Mouse (Mus musculus) intestine, embryonic 16.5 days (tissue): ENCODE results near the gene Foxp1. TPM values are rescaled to one million over a fixed set of nuclear protein-coding genes. Genes with fewer than 3 reads are reported as not detected.

ENCODE experiments used
- ATAC-seq: fragments of 200-750 bp; cut with Nextera tagmentation; 2 replicates; pipeline ENCODE4 v1.8.0; 2017; ENCODE audit warnings: moderate TSS enrichment, moderate library complexity
- H3K27ac ChIP-seq: fragments of 300-500 bp; sonication (generic); 2 replicates; pipeline ENCODE4 v1.5.1; 2014; ENCODE audit warnings: mild to moderate bottlenecking, low read length
- H3K27me3 ChIP-seq: fragments of 300-500 bp; sonication (generic); replicated peaks from 2 replicates; pipeline ENCODE4 v1.6.1; 2014; ENCODE audit warnings: low read length, control low read depth, mixed read lengths; ENCODE audit not compliant: control insufficient read depth, insufficient read depth
- H3K36me3 ChIP-seq: fragments of 300-500 bp; sonication (generic); 2 replicates; pipeline ENCODE4 v1.6.1; 2014; ENCODE audit warnings: low read length, control low read depth; ENCODE audit not compliant: control insufficient read depth, insufficient read depth
- H3K4me1 ChIP-seq: fragments of 300-500 bp; sonication (generic); 2 replicates; pipeline ENCODE4 v1.6.1; 2014; ENCODE audit warnings: low read length, control low read depth, mixed read lengths; ENCODE audit not compliant: control insufficient read depth, insufficient read depth
- H3K4me2 ChIP-seq: fragments of 300-500 bp; sonication (generic); 2 replicates; pipeline ENCODE4 v1.6.1; 2014; ENCODE audit warnings: low read depth, low read length, control low read depth
- H3K4me3 ChIP-seq: fragments of 300-500 bp; sonication (generic); 2 replicates; pipeline ENCODE4 v1.5.1; 2014; ENCODE audit warnings: mild to moderate bottlenecking, low read length
- H3K9ac ChIP-seq: fragments of 300-500 bp; sonication (generic); 2 replicates; pipeline ENCODE4 v1.6.1; 2014; ENCODE audit warnings: low read depth, low read length
- H3K9me3 ChIP-seq: fragments of 300-500 bp; sonication (generic); 2 replicates; pipeline ENCODE4 v1.6.1; 2016; ENCODE audit warnings: low read length, control low read depth; ENCODE audit not compliant: control insufficient read depth
- WGBS: fragments of 180-500 bp; shearing (Covaris S2); extraction: QIAGEN DNeasy Blood & Tissue Kit; methylation state at CpG from one replicate; pipeline ENCODE4 v1.1.7; 2014; 5-methylcytosine and 5-hydroxymethylcytosine counted together
- polyA plus RNA-seq: library from polyadenylated mRNA; unstranded; fragments of >200 nt; fragmentation: Nextera tagmentation; extraction: Ambion mirVana; gene quantifications from 2 replicates; pipeline ENCODE4 v1.2.1, GENCODE M21; 2015

Gene Foxp1
- polyA plus RNA-seq: 74.8 and 74.9 TPM in 2 replicates

- peak within 1 kb of the TSS; percentile 79 for H3K4me2 ChIP-seq
- H3K27me3 ChIP-seq: no peaks in the 10 kb centered on the region
- peak within 1 kb of the TSS; percentile 98 for H3K9ac ChIP-seq
- H3K4me1 ChIP-seq: no peaks in the 10 kb centered on the region; the same call in 1 of the 2 replicates
- WGBS: under 1% methylated on average over 72 of the region's 72 CpGs
- H3K36me3 ChIP-seq: peaks cover 5% of the 10 kb centered on the region; the same call in 1 of the 2 replicates
- ATAC-seq: peak; percentile 9; the same call in 1 of the 2 replicates
- peaks cover 5% of the 10 kb centered on the region for H3K9me3 ChIP-seq
- H3K27ac ChIP-seq: peak within 1 kb of the TSS; percentile 100
- H3K4me3 ChIP-seq: peak within 1 kb of the TSS; percentile 86
Measured at GRCm38 (mm10) chr6:99522359-99523108, at the start of gene Foxp1. TSS of gene Foxp1 (minus strand) at chr6:99522721.

- Histone ChIP-seq H3K36me3 (no peaks in the 10 kb centered on the region), H3K9me3 (no peaks in the 10 kb centered on the region), H3K4me2 (no peak overlapping the region), H3K9ac (no peak overlapping the region), H3K4me1 (no peaks in the 10 kb centered on the region; the same call in 1 of the 2 replicates), H3K27me3 (no peaks in the 10 kb centered on the region), H3K4me3 (no peak overlapping the region), H3K27ac (no peak overlapping the region)
- 75% methylated on average over 5 of the region's 5 CpGs for WGBS
- ATAC-seq: no peak
Measured at GRCm38 (mm10) chr6:99572071-99572470, 49.5 kb upstream of the Foxp1 start.

GRCm38 (mm10) chr6:99566921-99567320 is 44.4 kb upstream of the Foxp1 start:
- Histone ChIP-seq H3K4me2 (no peak overlapping the region), H3K4me3 (no peak overlapping the region), H3K27me3 (no peaks in the 10 kb centered on the region), H3K27ac (no peak overlapping the region), H3K36me3 (no peaks in the 10 kb centered on the region), H3K9ac (no peak overlapping the region), H3K4me1 (no peaks in the 10 kb centered on the region), H3K9me3 (no peaks in the 10 kb centered on the region)
- WGBS: 70% methylated on average over 8 of the region's 8 CpGs
- ATAC-seq: no peak

GRCm38 (mm10) chr6:99564766-99565165 is 42.2 kb upstream of the Foxp1 start:
- Histone ChIP-seq H3K27ac (no peak overlapping the region), H3K4me1 (no peaks in the 10 kb centered on the region), H3K36me3 (no peaks in the 10 kb centered on the region), H3K9me3 (no peaks in the 10 kb centered on the region), H3K4me3 (no peak overlapping the region), H3K9ac (no peak overlapping the region), H3K27me3 (no peaks in the 10 kb centered on the region), H3K4me2 (no peak overlapping the region)
- 87% methylated on average over 3 of the region's 3 CpGs for WGBS
- ATAC-seq: no peak

GRCm38 (mm10) chr6:99556950-99557349 is 34.4 kb upstream of the Foxp1 start:
- H3K27ac ChIP-seq: no peak overlapping the region
- WGBS: 80% methylated on average over 5 of the region's 5 CpGs
- no peaks in the 10 kb centered on the region for H3K27me3 ChIP-seq
- H3K9ac ChIP-seq: no peak overlapping the region
- no peak overlapping the region for H3K4me2 ChIP-seq
- no peak overlapping the region for H3K4me3 ChIP-seq
- H3K9me3 ChIP-seq: no peaks in the 10 kb centered on the region
- no peak for ATAC-seq
- H3K4me1 ChIP-seq: no peaks in the 10 kb centered on the region
- H3K36me3 ChIP-seq: no peaks in the 10 kb centered on the region

GRCm38 (mm10) chr6:99552816-99553215 is 30.3 kb upstream of the Foxp1 start:
- Histone ChIP-seq H3K36me3 (no peaks in the 10 kb centered on the region), H3K27ac (no peak overlapping the region), H3K9me3 (0 out of 2 replicates have a peak, but pooled peaks cover 3% of the 10 kb centered on the region), H3K27me3 (no peaks in the 10 kb centered on the region), H3K4me2 (no peak overlapping the region), H3K4me1 (no peaks in the 10 kb centered on the region), H3K9ac (no peak overlapping the region), H3K4me3 (no peak overlapping the region)
- 82% methylated on average over 1 of the region's 1 CpGs for WGBS
- ATAC-seq: no peak

GRCm38 (mm10) chr6:99546416-99546815 is 23.9 kb upstream of the Foxp1 start:
- H3K4me2 ChIP-seq: no peak overlapping the region
- H3K4me1 ChIP-seq: no peaks in the 10 kb centered on the region
- H3K9ac ChIP-seq: no peak overlapping the region
- no peak overlapping the region for H3K27ac ChIP-seq
- H3K4me3 ChIP-seq: no peak overlapping the region
- no peaks in the 10 kb centered on the region for H3K27me3 ChIP-seq
- no peak for ATAC-seq
- no peaks in the 10 kb centered on the region for H3K36me3 ChIP-seq
- WGBS: 93% methylated on average over 2 of the region's 2 CpGs
- H3K9me3 ChIP-seq: 0 out of 2 replicates have a peak, but pooled peaks cover 3% of the 10 kb centered on the region

GRCm38 (mm10) chr6:99545437-99545836 is 22.9 kb upstream of the Foxp1 start:
- no peak for ATAC-seq
- no peaks in the 10 kb centered on the region for H3K36me3 ChIP-seq
- WGBS: 60% methylated on average over 6 of the region's 6 CpGs

GRCm38 (mm10) chr6:99541105-99541504 is 18.6 kb upstream of the Foxp1 start:
- H3K36me3 ChIP-seq: no peaks in the 10 kb centered on the region
- no peak overlapping the region for H3K9ac ChIP-seq
- H3K4me2 ChIP-seq: no peak overlapping the region
- H3K4me1 ChIP-seq: peaks cover 2% of the 10 kb centered on the region; the same call in 1 of the 2 replicates
- no peak overlapping the region for H3K4me3 ChIP-seq
- 51% methylated on average over 3 of the region's 3 CpGs for WGBS
- H3K27ac ChIP-seq: no peak overlapping the region
- H3K27me3 ChIP-seq: no peaks in the 10 kb centered on the region
- ATAC-seq: no peak
- no peaks in the 10 kb centered on the region for H3K9me3 ChIP-seq

More at GRCm38 (mm10) chr6:99545437-99545836, 22.9 kb upstream of the Foxp1 start:
- no peaks in the 10 kb centered on the region for H3K27me3 ChIP-seq
- H3K4me3 ChIP-seq: no peak overlapping the region
- no peak overlapping the region for H3K27ac ChIP-seq
- H3K4me1 ChIP-seq: no peaks in the 10 kb centered on the region
- H3K9me3 ChIP-seq: 0 out of 2 replicates have a peak, but pooled peaks cover 3% of the 10 kb centered on the region
- no peak overlapping the region for H3K9ac ChIP-seq
- H3K4me2 ChIP-seq: no peak overlapping the region
